Mouse (Mus musculus): ENCODE measurements around the gene Gipc2. TPM values are rescaled to one million over a fixed set of nuclear protein-coding genes. Genes with fewer than 3 reads are reported as not detected.
A peak's percentile ranks its signal among the peaks of the same experiment; 100 is the strongest.

Gipc2 gene
- polyA plus RNA-seq, 1 experiment: 9.7 TPM

DNA sequence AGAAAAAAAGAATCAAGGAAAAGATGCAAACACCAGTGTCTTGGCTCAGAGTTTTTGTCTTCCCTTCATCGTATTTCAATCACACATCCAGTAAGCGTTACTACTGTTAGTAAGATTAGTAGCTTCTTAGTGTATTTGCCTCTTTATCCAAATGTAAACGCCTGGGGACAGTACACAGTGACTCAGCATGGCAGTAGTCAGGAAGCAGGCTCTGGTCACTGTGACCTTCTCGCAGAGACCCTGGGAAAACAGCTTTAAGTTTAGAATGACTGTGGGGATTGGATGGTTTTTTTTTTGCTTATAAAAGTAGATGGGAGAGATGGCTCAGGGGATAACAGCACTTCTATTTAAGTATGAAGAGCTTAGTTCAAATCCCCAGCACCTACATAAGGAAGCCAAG lies 46.0 kb downstream of the Gipc2 start:
- Histone ChIP-seq H3K27me3 (ENCODE audit: control insufficient read depth, insufficient read depth, low read length) (no peaks in the 10 kb centered on the region), H3K4me1 (ENCODE audit: control insufficient read depth, insufficient read depth, low read length) (peaks cover 2% of the 10 kb centered on the region; the same call in 1 of the 2 replicates), H3K27ac (ENCODE audit: insufficient read depth, low read length) (no peak overlapping the region), H3K4me3 (replicated peaks; ENCODE audit: insufficient read depth, low read depth, low read length) (no peak overlapping the region)
- WGBS: 87% methylated on average over 4 of the region's 4 CpGs
- TF ChIP-seq CTCF (IDR thresholded peaks at IDR 0.05; ENCODE audit: borderline replicate concordance, insufficient read depth, low read depth, low read length) (no peak), POLR2A (IDR thresholded peaks at IDR 0.05; ENCODE audit: borderline replicate concordance, insufficient read depth, low read length) (no peak)
- DNase-seq: no peak

GRCm38 (mm10) chr3:152117941-152118340 lies 48.1 kb downstream of the Gipc2 start:
- Histone ChIP-seq H3K4me1 (ENCODE audit: control insufficient read depth, insufficient read depth, low read length) (peaks cover 2% of the 10 kb centered on the region; the same call in 1 of the 2 replicates), H3K27me3 (ENCODE audit: control insufficient read depth, insufficient read depth, low read length) (no peaks in the 10 kb centered on the region), H3K27ac (ENCODE audit: insufficient read depth, low read length) (no peak overlapping the region), H3K4me3 (replicated peaks; ENCODE audit: insufficient read depth, low read depth, low read length) (no peak overlapping the region)
- TF ChIP-seq POLR2A (IDR thresholded peaks at IDR 0.05; ENCODE audit: borderline replicate concordance, insufficient read depth, low read length): no peak
- TF ChIP-seq CTCF (IDR thresholded peaks at IDR 0.05; ENCODE audit: borderline replicate concordance, insufficient read depth, low read depth, low read length): no peak
- WGBS: 93% methylated on average over 3 of the region's 3 CpGs
- no peak for DNase-seq

DNA sequence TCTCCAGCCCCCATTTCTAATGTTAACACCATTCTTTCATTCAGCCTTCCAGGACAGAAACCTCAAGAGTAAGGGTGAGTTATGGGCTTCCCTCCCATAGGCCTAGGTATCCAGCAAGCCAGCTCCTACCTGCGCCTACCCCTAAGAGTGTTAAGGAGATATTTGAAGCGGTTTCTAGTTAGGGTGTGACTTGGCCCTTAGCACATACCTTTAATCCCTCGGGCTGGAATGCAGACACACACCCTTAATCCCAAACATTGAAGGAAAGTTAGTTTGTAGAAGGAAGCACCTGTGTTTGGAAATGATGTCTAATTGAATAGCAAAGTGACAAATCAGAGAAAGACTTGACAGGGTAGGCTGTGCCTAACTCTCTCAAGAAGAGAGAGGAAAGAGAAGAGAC lies 49.9 kb downstream of the Gipc2 start:
- H3K4me3 ChIP-seq (replicated peaks; ENCODE audit: insufficient read depth, low read depth, low read length): no peak overlapping the region
- WGBS: 92% methylated on average over 3 of the region's 3 CpGs
- TF ChIP-seq CTCF (IDR thresholded peaks at IDR 0.05; ENCODE audit: borderline replicate concordance, insufficient read depth, low read depth, low read length) (no peak), POLR2A (IDR thresholded peaks at IDR 0.05; ENCODE audit: borderline replicate concordance, insufficient read depth, low read length) (no peak)
- H3K4me1 ChIP-seq (ENCODE audit: control insufficient read depth, insufficient read depth, low read length): no peaks in the 10 kb centered on the region; the same call in 1 of the 2 replicates
- no peak overlapping the region for H3K27ac ChIP-seq (ENCODE audit: insufficient read depth, low read length)
- no peaks in the 10 kb centered on the region for H3K27me3 ChIP-seq (ENCODE audit: control insufficient read depth, insufficient read depth, low read length)
- DNase-seq: no peak

- DNase-seq: peak in 1 of 2 experiments; percentile 38
Measured at GRCm38 (mm10) chr3:152114786-152115185, 51.2 kb downstream of the Gipc2 start.

GRCm38 (mm10) chr3:152114222-152114621 lies 51.8 kb downstream of the Gipc2 start:
- no peak for DNase-seq
- 52% methylated on average over 4 of the region's 4 CpGs for WGBS
- Histone ChIP-seq H3K27me3 (ENCODE audit: control insufficient read depth, insufficient read depth, low read length) (no peaks in the 10 kb centered on the region), H3K4me3 (replicated peaks; ENCODE audit: insufficient read depth, low read depth, low read length) (no peak overlapping the region), H3K27ac (ENCODE audit: insufficient read depth, low read length) (no peak overlapping the region), H3K4me1 (ENCODE audit: control insufficient read depth, insufficient read depth, low read length) (no peaks in the 10 kb centered on the region; the same call in 1 of the 2 replicates)
- TF ChIP-seq POLR2A (IDR thresholded peaks at IDR 0.05; ENCODE audit: borderline replicate concordance, insufficient read depth, low read length): no peak
- no peak for TF ChIP-seq CTCF (IDR thresholded peaks at IDR 0.05; ENCODE audit: borderline replicate concordance, insufficient read depth, low read depth, low read length)

More at GRCm38 (mm10) chr3:152114786-152115185, 51.2 kb downstream of the Gipc2 start:
- Histone ChIP-seq H3K27ac (ENCODE audit: insufficient read depth, low read length) (no peak overlapping the region), H3K4me3 (replicated peaks; ENCODE audit: insufficient read depth, low read depth, low read length) (no peak overlapping the region), H3K27me3 (ENCODE audit: control insufficient read depth, insufficient read depth, low read length) (no peaks in the 10 kb centered on the region), H3K4me1 (ENCODE audit: control insufficient read depth, insufficient read depth, low read length) (no peaks in the 10 kb centered on the region; the same call in 1 of the 2 replicates)
- TF ChIP-seq CTCF (IDR thresholded peaks at IDR 0.05; ENCODE audit: borderline replicate concordance, insufficient read depth, low read depth, low read length): no peak
- TF ChIP-seq POLR2A (IDR thresholded peaks at IDR 0.05; ENCODE audit: borderline replicate concordance, insufficient read depth, low read length): no peak
- WGBS: 19% methylated on average over 10 of the region's 10 CpGs

DNA sequence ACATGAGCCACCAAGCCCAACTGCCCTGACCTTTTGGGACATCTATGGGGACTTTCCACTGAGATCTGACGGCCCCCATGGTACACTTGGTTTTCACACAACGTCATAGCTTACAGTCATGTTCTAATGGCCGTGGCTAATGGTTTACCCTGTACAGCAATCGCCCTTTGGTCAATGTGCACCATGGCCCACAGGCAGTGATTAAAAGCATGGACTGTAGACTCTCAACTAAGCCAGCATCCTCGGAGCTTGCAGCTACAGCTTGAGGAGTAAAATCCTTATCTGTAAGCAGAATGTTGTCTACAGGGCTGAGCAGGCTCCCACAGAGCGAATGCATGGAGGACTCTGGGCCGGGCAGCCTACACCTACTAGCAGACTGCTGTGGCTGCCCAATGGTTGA lies 52.5 kb downstream of the Gipc2 start:
- WGBS: 87% methylated on average over 7 of the region's 7 CpGs
- Histone ChIP-seq H3K4me1 (ENCODE audit: control insufficient read depth, insufficient read depth, low read length) (no peaks in the 10 kb centered on the region; the same call in 1 of the 2 replicates), H3K27me3 (ENCODE audit: control insufficient read depth, insufficient read depth, low read length) (no peaks in the 10 kb centered on the region), H3K27ac (ENCODE audit: insufficient read depth, low read length) (no peak overlapping the region), H3K4me3 (replicated peaks; ENCODE audit: insufficient read depth, low read depth, low read length) (no peak overlapping the region)
- DNase-seq: no peak
- TF ChIP-seq CTCF (IDR thresholded peaks at IDR 0.05; ENCODE audit: borderline replicate concordance, insufficient read depth, low read depth, low read length) (no peak), POLR2A (IDR thresholded peaks at IDR 0.05; ENCODE audit: borderline replicate concordance, insufficient read depth, low read length) (no peak)

DNA sequence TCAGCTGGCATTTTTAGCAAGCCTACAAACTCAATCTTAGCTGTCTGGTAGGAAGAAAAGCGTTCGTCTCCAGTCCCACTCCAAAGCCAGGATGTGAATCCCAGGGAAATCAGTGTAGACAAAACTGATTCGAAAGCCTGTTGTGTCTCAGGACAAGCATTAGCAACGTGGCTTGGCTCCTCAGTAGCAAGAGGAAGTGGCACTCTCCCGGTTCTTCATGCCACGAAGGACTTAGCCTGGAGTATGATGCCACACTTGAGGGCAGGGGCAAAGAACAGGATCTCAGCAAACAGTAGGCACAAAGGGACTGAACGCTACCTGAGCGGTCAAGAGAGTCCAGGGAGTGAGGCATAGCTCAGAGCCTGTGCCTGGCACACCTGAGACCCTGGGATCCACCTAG lies 53.4 kb downstream of the Gipc2 start:
- 90% methylated on average over 8 of the region's 8 CpGs for WGBS
- H3K4me3 ChIP-seq (replicated peaks; ENCODE audit: insufficient read depth, low read depth, low read length): no peak overlapping the region
- TF ChIP-seq POLR2A (IDR thresholded peaks at IDR 0.05; ENCODE audit: borderline replicate concordance, insufficient read depth, low read length) (no peak), CTCF (IDR thresholded peaks at IDR 0.05; ENCODE audit: borderline replicate concordance, insufficient read depth, low read depth, low read length) (no peak)
- H3K27me3 ChIP-seq (ENCODE audit: control insufficient read depth, insufficient read depth, low read length): no peaks in the 10 kb centered on the region
- DNase-seq: no peak
- H3K27ac ChIP-seq (ENCODE audit: insufficient read depth, low read length): no peak overlapping the region
- no peaks in the 10 kb centered on the region; the same call in 1 of the 2 replicates for H3K4me1 ChIP-seq (ENCODE audit: control insufficient read depth, insufficient read depth, low read length)

- Histone ChIP-seq H3K27me3 (ENCODE audit: control insufficient read depth, insufficient read depth, low read length) (no peaks in the 10 kb centered on the region), H3K4me3 (replicated peaks; ENCODE audit: insufficient read depth, low read depth, low read length) (no peak overlapping the region), H3K4me1 (ENCODE audit: control insufficient read depth, insufficient read depth, low read length) (no peaks in the 10 kb centered on the region; the same call in 1 of the 2 replicates), H3K27ac (ENCODE audit: insufficient read depth, low read length) (no peak overlapping the region)
- no peak for DNase-seq
- 60% methylated on average over 4 of the region's 4 CpGs for WGBS
- TF ChIP-seq CTCF (IDR thresholded peaks at IDR 0.05; ENCODE audit: borderline replicate concordance, insufficient read depth, low read depth, low read length): no peak
- TF ChIP-seq POLR2A (IDR thresholded peaks at IDR 0.05; ENCODE audit: borderline replicate concordance, insufficient read depth, low read length): no peak
Measured at GRCm38 (mm10) chr3:152111482-152111881, 54.5 kb downstream of the Gipc2 start.

Measured in cerebellum, adult 2 months (tissue).